Mouse (Mus musculus) macrophage (primary cell): ENCODE data around the gene Cyp2t4. TPM values are rescaled to one million over a fixed set of nuclear protein-coding genes. Genes with fewer than 3 reads are reported as not detected.

Experiments used
- H3K27ac ChIP-seq: fragments of 350-480 bp; formaldehyde crosslinking; 2 replicates; pipeline ENCODE4 v1.9.0; 2021
- H3K36me3 ChIP-seq: fragments of 350-480 bp; formaldehyde crosslinking; 2 replicates; pipeline ENCODE4 v1.9.0; 2021; ENCODE audit errors: inconsistent target
- H3K4me3 ChIP-seq: fragments of 350-480 bp; formaldehyde crosslinking; 2 replicates; pipeline ENCODE4 v1.9.0; 2021; ENCODE audit errors: inconsistent target
- H3K79me2 ChIP-seq: fragments of 350-480 bp; formaldehyde crosslinking; 2 replicates; pipeline ENCODE4 v1.9.0; 2021; ENCODE audit errors: inconsistent target
- WGBS: methylation state at CpG from one replicate; pipeline ENCODE4 v1.1.7; 2026; ENCODE audit warnings: inconsistent platforms; ENCODE audit not compliant: missing documents; 5-methylcytosine and 5-hydroxymethylcytosine counted together
- polyA plus RNA-seq: library from polyadenylated mRNA; stranded (reverse); fragments of 250-400 nt; gene quantifications from 3 replicates; pipeline ENCODE4 v1.2.4, GENCODE M21; 2018; ENCODE audit warnings: inconsistent platforms

Gene Cyp2t4
- polyA plus RNA-seq, 1 experiment from 2014 or later = not detected

DNA sequence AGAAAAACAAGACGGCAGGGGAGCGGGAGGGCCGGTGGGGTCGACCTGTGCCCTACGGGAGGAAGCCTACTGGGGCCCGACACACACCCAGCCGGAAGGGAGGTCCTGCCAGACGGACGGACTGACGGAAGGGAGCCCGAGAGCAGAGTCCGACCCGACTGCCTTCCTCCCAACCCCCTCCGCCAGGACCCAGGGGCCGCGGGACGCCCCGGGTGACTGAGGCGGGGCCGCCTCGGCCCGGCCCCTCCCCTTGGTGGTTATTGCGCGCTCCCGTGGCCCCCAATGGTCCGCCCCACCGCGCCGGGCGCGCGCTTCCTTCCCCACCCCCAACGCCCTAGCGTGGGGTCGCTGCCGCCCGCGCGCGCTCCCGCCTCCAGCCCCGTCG lies 12.7 kb downstream of the Cyp2t4 start:
- Histone ChIP-seq H3K4me3 (peak overlapping the region; percentile 79), H3K79me2 (peaks cover 50% of the 10 kb centered on the region), H3K36me3 (peaks cover 14% of the 10 kb centered on the region; the same call in 1 of the 2 replicates), H3K27ac (peak overlapping the region; percentile 72)
- under 1% methylated on average over 39 of the region's 43 CpGs for WGBS

DNA sequence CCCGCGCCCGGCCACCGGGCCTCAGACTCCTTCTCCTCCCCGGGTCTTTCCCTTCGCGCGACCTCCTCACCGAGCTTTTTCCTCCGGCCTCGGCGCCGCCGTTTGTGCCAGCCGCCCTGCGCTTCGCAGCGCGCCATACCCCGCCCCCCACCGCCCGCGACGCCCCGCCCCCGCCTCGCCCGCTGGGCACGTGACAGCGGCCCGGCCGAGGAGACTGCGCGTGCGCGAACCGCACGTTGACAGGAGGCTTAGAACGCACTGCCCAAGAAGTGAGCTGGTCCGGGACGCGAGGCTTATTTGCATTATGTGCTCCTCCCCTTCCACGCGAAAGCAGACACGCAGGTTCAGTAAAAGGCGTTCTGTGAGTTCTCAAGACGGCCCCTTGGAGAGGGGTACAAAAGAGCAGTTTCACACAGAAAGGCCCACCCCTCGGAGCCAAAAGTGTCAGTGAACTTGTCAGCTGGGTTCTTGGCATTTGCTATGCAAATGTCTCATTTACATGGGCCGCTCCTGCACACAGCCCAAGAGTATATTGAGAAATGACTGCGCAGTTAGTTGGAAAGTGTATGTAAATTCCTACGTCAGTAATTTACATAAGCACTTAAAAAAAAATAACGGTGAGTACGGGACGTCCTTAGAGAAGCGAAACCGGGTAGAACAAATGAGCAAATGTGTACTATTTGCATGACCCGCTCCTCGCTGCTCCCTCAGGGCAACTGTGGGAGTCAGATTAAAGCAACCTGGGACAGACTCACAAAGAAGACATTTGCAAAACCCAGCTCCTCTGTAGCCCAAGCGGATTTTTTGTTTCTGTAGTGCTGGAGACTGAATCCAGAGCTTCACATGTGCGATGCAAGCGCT lies 13.3 kb downstream of the Cyp2t4 start, which contains the start of gene Egln2:
Gene Egln2, minus strand, starts transcription at position 189 of the 861 bp plus-strand sequence.
- peak within 1 kb of the TSS; percentile 83 for H3K27ac ChIP-seq
- peaks cover 44% of the 10 kb centered on the region for H3K79me2 ChIP-seq
- H3K4me3 ChIP-seq = peak within 1 kb of the TSS; percentile 79
- H3K36me3 ChIP-seq = peaks cover 20% of the 10 kb centered on the region
- 2% methylated on average over 25 of the region's 61 CpGs for WGBS

DNA sequence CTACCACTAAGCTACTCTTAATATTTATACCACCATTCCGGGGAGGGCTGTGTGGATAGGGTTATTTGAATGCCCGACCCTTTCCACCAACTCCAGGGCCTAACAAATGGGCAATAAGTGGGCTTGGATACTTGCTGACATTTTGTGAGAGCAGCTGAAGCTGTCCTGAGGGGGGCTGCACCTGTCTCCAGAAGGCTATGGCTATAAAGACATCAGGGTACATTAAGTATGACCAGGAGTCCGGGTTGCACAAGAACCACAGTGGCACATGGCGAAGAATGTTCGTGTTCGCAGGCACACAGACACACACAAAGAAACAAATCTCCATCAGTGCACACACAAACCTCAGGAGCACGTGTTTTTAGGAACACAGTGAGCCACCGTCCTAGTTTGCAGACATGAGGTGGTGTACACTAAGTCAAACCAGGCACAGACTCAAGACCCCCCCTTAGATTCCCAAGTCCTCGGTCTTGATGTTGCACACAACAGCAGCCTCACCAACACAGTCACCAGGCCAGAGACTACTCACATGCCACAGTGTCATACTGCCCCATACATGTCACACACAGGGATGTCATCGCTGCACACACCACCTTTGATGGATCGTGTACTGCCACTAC lies 14.1 kb downstream of the Cyp2t4 start:
- peak overlapping the region; percentile 40 for H3K4me3 ChIP-seq
- H3K36me3 ChIP-seq = peaks cover 28% of the 10 kb centered on the region
- peaks cover 36% of the 10 kb centered on the region for H3K79me2 ChIP-seq
- peak overlapping the region; percentile 83 for H3K27ac ChIP-seq
- 49% methylated on average over 10 of the region's 11 CpGs for WGBS

DNA sequence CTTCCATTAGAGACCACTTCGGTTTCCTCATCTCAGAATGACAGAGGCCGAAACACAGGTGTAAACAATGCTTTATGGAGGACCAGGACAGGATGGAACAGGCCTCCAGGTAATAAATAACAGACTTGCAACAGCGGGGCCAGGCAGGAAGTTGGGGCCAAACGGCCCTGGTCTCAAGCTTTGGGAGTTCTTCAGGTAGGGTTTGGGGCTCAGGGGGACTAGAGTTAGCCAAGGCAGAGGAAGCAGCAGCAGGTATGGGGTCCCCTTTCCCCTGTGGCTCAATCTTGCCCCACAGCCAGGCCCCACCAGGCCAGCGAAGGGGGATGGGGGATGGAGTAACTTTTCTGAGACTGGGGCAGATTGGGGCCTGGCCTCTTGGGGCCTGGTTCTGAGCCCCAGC lies 14.9 kb downstream of the Cyp2t4 start:
- no peak overlapping the region for H3K4me3 ChIP-seq
- no peak overlapping the region for H3K27ac ChIP-seq
- H3K79me2 ChIP-seq = peaks cover 28% of the 10 kb centered on the region
- peaks cover 36% of the 10 kb centered on the region for H3K36me3 ChIP-seq
- 87% methylated on average over 5 of the region's 5 CpGs for WGBS

DNA sequence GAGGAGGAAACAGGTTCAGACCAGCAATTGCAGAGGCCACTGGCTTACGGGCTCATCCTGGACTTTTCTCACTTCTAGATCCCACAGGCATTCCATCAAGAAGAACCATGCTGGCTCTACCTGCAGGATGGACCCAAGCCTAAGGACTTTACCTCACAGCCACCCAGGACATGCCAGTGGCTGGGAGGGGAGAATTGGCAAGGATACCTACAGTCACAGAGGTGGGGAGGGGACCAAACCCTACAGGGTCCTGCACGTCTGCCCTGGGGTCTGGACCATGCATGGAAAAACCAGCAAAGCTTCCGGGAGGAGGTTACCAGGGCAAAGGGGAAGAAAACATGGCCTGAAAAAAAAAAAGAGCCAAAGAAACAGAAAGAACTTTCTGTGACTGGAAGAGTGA lies 17.5 kb downstream of the Cyp2t4 start:
- Histone ChIP-seq H3K4me3 (no peak overlapping the region), H3K27ac (no peak overlapping the region), H3K36me3 (peaks cover 52% of the 10 kb centered on the region), H3K79me2 (peaks cover 7% of the 10 kb centered on the region)
- WGBS = 100% methylated on average over 2 of the region's 3 CpGs

DNA sequence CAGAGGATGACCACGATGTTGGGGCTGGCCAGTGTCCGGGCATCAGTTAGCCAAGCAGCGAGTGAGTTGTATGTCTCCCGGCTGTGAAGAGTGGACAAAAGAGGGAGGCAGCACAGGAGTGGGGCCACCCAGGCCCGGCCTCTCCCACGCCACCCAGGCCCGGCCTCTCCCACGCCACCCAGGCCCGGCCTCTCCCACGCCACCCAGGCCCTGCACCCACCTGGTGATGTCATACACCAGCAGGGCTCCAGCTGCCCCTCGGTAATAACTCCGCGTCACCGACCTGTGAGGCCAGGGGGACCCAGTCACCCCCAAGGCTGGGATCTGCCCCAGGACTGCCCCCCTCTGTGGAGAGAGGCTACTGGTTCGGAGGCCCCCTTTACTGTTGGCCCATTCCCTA lies 21.0 kb downstream of the Cyp2t4 start:
- no peak overlapping the region for H3K4me3 ChIP-seq
- H3K27ac ChIP-seq = no peak overlapping the region
- peaks cover 52% of the 10 kb centered on the region for H3K36me3 ChIP-seq
- peaks cover 23% of the 10 kb centered on the region; the same call in 1 of the 2 replicates for H3K79me2 ChIP-seq
- WGBS = 96% methylated on average over 15 of the region's 15 CpGs

DNA sequence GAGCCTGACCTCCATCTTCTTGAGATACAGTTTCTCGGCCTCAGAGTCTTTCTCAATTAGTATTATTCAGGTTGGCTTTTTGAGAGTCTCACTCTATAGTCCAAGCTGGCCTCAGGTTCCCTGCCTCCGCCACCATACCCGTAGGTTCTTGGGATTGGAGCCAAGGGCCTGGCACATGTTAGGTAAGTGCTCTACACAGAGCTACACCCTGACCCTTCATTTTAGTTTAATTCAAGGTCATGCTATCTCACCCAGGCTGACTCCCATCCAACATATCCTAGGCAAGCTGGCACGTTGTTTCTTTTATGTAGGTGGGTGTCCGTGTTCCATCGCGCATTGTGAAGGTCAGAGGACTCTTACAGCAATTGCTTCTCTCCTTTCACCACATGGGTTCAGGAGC lies 21.4 kb downstream of the Cyp2t4 start:
- H3K79me2 ChIP-seq = peaks cover 23% of the 10 kb centered on the region; the same call in 1 of the 2 replicates

DNA sequence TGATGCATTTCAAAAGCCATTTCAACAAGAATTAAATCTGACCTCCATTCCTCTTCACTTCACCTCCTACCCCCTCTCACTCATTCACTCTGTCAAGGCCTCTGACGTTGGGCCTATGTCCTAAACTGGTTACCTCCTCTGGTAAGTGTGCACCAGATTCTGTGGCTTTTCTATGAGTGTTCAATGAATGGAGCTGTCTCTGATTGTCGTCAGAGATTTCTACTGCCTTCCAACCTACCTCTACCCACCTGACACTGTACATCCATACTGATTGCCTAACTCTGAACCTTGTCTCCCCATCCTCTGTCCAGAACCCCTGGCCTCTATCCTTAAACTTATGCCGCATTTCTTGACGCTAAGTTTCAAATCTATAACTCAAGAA lies 24.4 kb downstream of the Cyp2t4 start:
- Histone ChIP-seq H3K27ac (peak overlapping the region; percentile 55), H3K4me3 (peak overlapping the region; percentile 59), H3K36me3 (peaks cover 21% of the 10 kb centered on the region), H3K79me2 (peaks cover 23% of the 10 kb centered on the region; the same call in 1 of the 2 replicates)
- WGBS = 14% methylated on average over 4 of the region's 4 CpGs

More for the DNA sequence above, 21.4 kb downstream of the Cyp2t4 start:
- Histone ChIP-seq H3K4me3 (no peak overlapping the region), H3K36me3 (peaks cover 51% of the 10 kb centered on the region), H3K27ac (no peak overlapping the region)
- 95% methylated on average over 7 of the region's 7 CpGs for WGBS

DNA sequence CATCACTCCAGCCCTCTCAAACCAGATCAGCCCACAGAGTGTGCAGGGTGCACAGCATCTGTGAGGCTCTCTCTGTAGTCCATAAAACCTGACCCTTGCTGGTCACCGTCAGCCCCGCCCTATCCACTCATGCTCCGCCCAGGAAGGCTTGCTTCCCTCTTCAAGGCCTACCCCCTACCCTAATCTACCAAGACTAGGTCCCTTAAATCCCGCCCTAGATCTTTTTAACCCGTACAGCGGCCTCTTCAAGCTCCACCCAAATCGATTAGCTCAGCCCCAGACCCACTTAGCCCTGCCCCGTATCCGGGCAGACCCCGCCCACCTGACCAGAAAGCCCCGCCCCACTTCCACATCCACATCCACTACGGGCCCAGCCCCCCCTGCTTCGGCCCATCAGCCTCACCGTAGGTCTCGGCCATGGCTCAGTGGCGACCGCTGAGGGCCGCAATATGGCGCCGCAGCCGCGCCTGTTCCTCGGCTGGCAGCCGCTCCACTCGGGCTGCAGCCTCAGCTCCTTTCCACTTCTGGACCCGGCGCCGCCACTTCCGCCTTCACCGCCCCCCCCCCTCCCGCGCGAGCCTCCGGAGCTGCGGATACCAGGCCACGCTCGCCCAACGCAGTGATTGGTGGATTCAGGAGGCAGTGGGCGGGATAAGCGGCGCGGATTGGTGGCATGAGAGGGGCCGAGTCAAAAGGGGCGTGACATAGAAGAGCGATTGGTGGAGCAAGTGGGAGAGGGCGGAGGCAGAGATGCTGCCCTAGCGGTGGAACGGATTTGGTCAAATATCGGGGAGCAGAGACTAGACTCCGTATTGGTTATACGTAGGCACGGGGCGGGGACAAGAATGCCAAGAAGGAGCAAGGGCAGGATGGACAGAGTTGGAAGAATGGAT lies 25.1 kb downstream of the Cyp2t4 start, which contains the start of gene Rab4b:
Gene Rab4b, minus strand, starts transcription at position 573 of the 893 bp plus-strand sequence.
- peak within 1 kb of the TSS; percentile 55 for H3K27ac ChIP-seq
- under 1% methylated on average over 46 of the region's 53 CpGs for WGBS

DNA sequence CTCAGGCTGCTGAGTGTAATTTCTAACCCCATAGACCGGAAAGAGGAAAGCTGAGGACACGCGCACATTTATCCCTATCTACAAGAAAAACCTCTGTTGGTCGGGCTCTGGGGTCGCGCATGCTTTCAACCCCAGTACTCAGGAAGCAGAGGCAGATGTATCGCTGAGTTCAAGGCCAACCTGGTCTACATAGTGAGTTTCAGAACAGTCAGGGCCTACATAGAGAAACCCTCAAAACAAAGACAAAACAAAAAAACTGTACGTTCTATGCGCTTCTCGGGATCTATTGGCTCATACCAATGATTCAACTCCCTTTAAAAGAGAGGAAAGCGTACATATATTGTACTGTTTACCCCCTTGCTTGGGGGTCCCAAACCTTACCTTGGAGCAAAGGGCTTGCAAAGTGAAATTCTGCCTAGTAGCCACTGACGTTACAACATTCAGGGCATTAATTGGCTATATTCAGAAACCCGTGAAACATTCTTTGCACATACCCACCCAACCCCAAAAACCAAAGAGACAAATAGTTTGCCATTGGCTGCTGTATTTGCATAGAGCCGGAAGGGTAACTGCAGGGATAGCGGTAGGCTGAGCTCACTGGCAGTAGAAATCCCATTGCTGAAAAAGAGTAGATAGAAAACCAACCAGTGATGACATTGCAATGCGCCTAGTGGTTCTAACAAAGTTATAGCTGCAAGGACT lies 25.9 kb downstream of the Cyp2t4 start:
- 53% methylated on average over 16 of the region's 16 CpGs for WGBS
- peaks cover 23% of the 10 kb centered on the region; the same call in 1 of the 2 replicates for H3K79me2 ChIP-seq
- peak overlapping the region; percentile 26 for H3K4me3 ChIP-seq
- H3K27ac ChIP-seq = peak overlapping the region; percentile 44
- peaks cover 7% of the 10 kb centered on the region; the same call in 1 of the 2 replicates for H3K36me3 ChIP-seq

More for the DNA sequence above, 25.1 kb downstream of the Cyp2t4 start, which contains the start of gene Rab4b:
- Histone ChIP-seq H3K36me3 (peaks cover 14% of the 10 kb centered on the region), H3K4me3 (peak within 1 kb of the TSS; percentile 59), H3K79me2 (peaks cover 23% of the 10 kb centered on the region; the same call in 1 of the 2 replicates)

DNA sequence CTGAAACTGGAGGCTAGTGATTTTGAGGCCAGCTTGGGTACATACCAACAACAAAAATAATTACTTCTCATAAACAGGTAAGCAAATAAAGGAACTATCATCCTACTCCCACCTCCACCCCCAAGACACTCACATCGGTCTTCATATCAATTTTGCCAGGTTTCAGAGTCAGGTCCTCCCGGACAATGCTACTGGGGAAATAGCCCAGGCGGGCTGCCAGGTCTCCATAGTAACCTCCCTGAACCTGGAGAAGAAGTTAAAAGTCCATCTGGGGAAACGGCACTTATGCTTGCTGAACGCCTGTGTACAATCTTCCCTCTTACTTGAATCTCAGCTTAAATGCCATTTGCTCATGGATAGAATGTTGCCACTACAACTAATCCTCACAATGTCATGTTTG lies 26.5 kb downstream of the Cyp2t4 start:
- Histone ChIP-seq H3K27ac (no peak overlapping the region), H3K4me3 (no peak overlapping the region), H3K79me2 (peaks cover 23% of the 10 kb centered on the region; the same call in 1 of the 2 replicates), H3K36me3 (peaks cover 5% of the 10 kb centered on the region; the same call in 1 of the 2 replicates)
- 90% methylated on average over 5 of the region's 5 CpGs for WGBS

DNA sequence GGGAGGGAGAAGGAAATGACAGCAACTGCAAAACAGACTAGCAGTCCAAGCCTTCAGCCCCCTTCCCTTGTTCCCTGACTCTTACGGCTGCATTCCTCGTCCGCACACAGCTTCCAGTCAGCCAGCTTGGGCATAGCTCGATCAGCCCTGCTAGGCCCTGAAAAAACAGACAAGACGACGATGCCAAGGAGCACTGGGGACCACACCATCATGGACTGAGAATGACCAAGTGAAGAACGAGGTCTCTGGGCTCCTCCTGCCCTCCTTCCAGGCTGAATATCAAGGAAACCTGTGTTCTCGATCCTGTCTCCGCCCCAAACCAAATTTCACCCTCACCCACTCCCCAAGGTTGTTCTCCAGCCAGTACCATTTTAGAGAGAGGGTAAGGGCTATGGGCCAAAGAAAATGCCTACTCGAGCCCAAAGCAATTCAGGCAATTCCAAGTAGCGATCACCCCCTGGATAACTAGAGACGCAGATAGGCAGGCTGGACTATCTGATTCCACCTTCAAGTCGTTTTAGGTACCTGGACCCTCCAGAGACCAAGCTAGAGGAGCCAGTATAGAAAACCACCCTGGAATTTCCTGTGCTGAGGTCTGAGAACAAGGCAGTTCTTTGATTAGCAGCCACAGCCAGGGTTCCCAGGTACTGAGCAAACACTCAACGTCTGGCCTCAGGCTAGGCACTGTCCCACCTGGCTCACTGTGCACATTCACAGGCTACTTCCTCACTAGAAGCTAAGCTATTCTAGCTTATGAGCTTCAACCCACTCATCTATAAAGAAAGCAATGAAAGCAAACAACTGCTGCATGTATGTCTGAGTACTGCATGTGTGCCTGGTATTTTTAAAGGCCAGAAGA lies 27.6 kb downstream of the Cyp2t4 start, which contains the start of the genes Gm21983 and Mia:
Gene Gm21983, minus strand, starts transcription at position 250 of the 859 bp plus-strand sequence.
Gene Mia, minus strand, starts transcription at position 321 of the 859 bp plus-strand sequence.
- Histone ChIP-seq H3K79me2 (peaks cover 18% of the 10 kb centered on the region; the same call in 1 of the 2 replicates), H3K4me3 (no peak within 1 kb of the TSS), H3K36me3 (peaks cover 12% of the 10 kb centered on the region; the same call in 1 of the 2 replicates), H3K27ac (no peak within 1 kb of the TSS)
- 89% methylated on average over 14 of the region's 14 CpGs for WGBS
